Mouse (Mus musculus) stomach, embryonic 15.5 days (tissue): ENCODE measurements around the gene Fgfbp1. TPM values are rescaled to one million over a fixed set of nuclear protein-coding genes. Genes with fewer than 3 reads are reported as not detected.

ENCODE experiments used
- ATAC-seq: fragments of 200-750 bp; cut with Nextera tagmentation; 2 replicates; pipeline ENCODE4 v1.8.0; 2017; ENCODE audit warnings: low read depth, moderate number of reproducible peaks, moderate TSS enrichment; ENCODE audit not compliant: insufficient read depth, low FRiP score
- H3K27ac ChIP-seq: fragments of 300-500 bp; sonication (generic); 2 replicates; pipeline ENCODE4 v1.5.1; 2015; ENCODE audit warnings: mild to moderate bottlenecking, inconsistent platforms
- H3K27me3 ChIP-seq: fragments of 300-500 bp; sonication (generic); replicated peaks from 2 replicates; pipeline ENCODE4 v1.6.1; 2015; ENCODE audit warnings: inconsistent platforms
- H3K36me3 ChIP-seq: fragments of 300-500 bp; sonication (generic); 2 replicates; pipeline ENCODE4 v1.6.1; 2015; ENCODE audit warnings: inconsistent platforms
- H3K4me1 ChIP-seq: fragments of 300-500 bp; sonication (generic); 2 replicates; pipeline ENCODE4 v1.6.1; 2015; ENCODE audit warnings: inconsistent platforms
- H3K4me2 ChIP-seq: fragments of 300-500 bp; sonication (generic); 2 replicates; pipeline ENCODE4 v1.6.1; 2015; ENCODE audit warnings: mild to moderate bottlenecking, inconsistent platforms
- H3K4me3 ChIP-seq: fragments of 300-500 bp; sonication (generic); replicated peaks from 2 replicates; pipeline ENCODE4 v1.5.1; 2015; ENCODE audit warnings: inconsistent platforms
- H3K9ac ChIP-seq: fragments of 300-500 bp; sonication (generic); 2 replicates; pipeline ENCODE4 v1.6.1; 2015; ENCODE audit warnings: inconsistent platforms
- H3K9me3 ChIP-seq: fragments of 300-500 bp; sonication (generic); 2 replicates; pipeline ENCODE4 v1.6.1; 2016; ENCODE audit warnings: inconsistent platforms
- WGBS: fragments of 180-500 bp; shearing (Covaris S2); methylation state at CpG from one replicate; pipeline ENCODE4 v1.1.7; 2015; 5-methylcytosine and 5-hydroxymethylcytosine counted together
- polyA plus RNA-seq: library from polyadenylated mRNA; unstranded; fragments of >200 nt; fragmentation: Nextera tagmentation; extraction: Ambion mirVana; gene quantifications from 2 replicates; pipeline ENCODE4 v1.2.1, GENCODE M21; 2015

Fgfbp1 gene
- 45.5 and 69.6 TPM in 2 replicates for polyA plus RNA-seq

DNA sequence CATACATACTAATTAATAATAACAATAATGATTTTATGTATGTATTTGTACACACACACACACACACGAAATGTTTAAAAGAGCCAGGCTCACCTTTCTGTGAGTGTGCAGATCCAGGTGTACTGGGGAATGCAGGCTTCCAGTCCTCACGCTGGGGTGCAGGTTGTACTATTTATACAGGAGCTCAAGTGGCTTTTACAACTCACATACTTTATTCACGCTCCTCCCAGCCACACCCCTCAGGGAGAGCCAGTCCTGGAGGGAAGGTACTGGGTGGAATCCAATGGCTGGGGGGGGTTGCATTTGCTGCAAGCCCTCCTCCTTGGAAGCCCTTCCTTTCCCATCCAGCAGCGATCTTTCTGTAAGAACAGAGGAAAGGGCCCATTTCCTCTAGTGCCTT, at the start of gene Fgfbp1:
Gene Fgfbp1 (minus strand): TSS at position 160 of the 400 bp plus-strand sequence.
- H3K9me3 ChIP-seq = no peaks in the 10 kb centered on the region
- H3K27ac ChIP-seq = peak within 1 kb of the TSS; percentile 51; the same call in 1 of the 2 replicates
- H3K27me3 ChIP-seq = no peaks in the 10 kb centered on the region
- no peak within 1 kb of the TSS for H3K9ac ChIP-seq
- 37% methylated on average over 4 of the region's 4 CpGs for WGBS
- ATAC-seq = peak; percentile 83
- peak within 1 kb of the TSS; percentile 29; the same call in 1 of the 2 replicates for H3K4me2 ChIP-seq
- H3K4me1 ChIP-seq = peaks cover 3% of the 10 kb centered on the region; the same call in 1 of the 2 replicates
- H3K36me3 ChIP-seq = no peaks in the 10 kb centered on the region
- H3K4me3 ChIP-seq = peak within 1 kb of the TSS; percentile 11; the same call in 1 of the 2 replicates

DNA sequence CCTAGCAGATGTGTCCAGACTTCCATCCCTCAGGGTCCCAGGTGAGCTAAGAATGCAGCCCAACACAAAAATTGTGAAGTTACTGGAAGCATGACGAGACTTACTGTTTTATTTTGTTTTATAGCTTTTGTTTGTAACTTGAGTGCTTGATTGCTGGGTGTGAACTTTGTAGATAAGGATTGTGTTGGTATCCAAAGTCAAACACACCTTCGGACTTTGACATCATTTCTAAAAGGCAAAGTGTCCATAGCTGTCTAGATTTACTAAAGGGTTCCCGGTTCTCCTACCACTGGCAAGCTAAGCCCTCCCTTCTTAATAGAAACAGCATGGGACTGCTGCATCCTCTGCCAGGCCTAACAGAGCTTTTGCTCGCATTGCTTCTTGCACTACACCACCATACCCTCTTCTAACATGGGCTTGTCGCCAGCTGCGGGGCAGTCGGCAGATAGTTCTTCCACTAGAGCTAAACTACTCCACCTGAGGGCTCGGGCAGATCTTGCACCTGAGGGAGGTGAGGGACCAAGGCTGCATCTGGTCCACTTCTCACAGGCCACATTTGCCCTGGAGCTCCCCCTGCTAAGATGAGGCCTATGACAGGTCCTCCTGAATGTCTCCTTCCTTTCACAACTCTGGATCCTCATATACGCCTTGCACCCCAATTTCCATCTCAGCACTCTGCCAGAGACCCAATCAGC, 16.9 kb upstream of the Fgfbp1 start:
- Histone ChIP-seq H3K4me3 (no peak overlapping the region), H3K9me3 (no peaks in the 10 kb centered on the region), H3K4me1 (no peaks in the 10 kb centered on the region), H3K4me2 (no peak overlapping the region), H3K27me3 (no peaks in the 10 kb centered on the region), H3K27ac (no peak overlapping the region), H3K36me3 (no peaks in the 10 kb centered on the region), H3K9ac (no peak overlapping the region)
- no peak for ATAC-seq
- 83% methylated on average over 9 of the region's 9 CpGs for WGBS

DNA sequence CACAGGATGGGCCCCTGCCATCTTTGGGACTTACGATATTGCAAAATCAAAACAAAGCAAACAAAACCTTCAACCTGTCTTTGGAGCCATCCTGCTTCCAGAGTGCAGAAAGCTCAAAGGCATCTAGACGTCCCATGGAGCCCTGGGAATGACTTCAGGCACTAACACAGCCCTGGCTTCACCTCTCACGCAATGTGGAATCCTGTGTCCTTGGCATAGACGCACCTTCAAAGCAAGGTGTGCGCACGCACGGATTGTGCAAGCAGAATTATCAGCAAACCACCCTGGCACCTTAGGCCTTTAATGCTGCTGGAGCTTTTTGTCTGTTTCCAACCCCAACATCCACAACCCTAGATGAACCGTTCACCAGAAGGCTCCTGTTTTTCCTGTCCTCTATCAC, 16.0 kb upstream of the Fgfbp1 start:
- Histone ChIP-seq H3K4me2 (no peak overlapping the region), H3K9me3 (no peaks in the 10 kb centered on the region), H3K27ac (no peak overlapping the region), H3K9ac (no peak overlapping the region), H3K27me3 (no peaks in the 10 kb centered on the region), H3K4me1 (no peaks in the 10 kb centered on the region), H3K36me3 (no peaks in the 10 kb centered on the region), H3K4me3 (no peak overlapping the region)
- 83% methylated on average over 8 of the region's 8 CpGs for WGBS
- ATAC-seq = no peak

DNA sequence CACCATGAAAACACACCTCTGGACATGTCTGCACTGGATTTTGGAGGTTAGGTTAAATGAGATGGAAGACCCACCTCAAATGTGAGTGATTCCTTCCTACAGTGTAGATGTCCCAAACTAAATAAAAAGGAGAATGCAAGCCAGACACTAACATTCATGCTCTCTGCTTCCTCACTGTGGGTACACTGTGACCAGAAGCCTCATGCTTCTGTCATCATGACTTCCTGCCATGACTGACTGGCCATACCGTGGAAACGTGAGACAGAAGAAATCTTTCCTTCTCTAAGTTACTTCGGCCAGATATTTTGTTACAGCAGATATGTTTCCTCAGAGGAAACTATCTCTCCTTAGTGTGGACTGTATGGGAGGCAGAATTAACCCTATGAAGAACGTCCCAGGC, 14.6 kb upstream of the Fgfbp1 start:
- Histone ChIP-seq H3K9me3 (no peaks in the 10 kb centered on the region), H3K36me3 (no peaks in the 10 kb centered on the region), H3K9ac (no peak overlapping the region), H3K27me3 (no peaks in the 10 kb centered on the region), H3K4me3 (no peak overlapping the region), H3K4me2 (no peak overlapping the region), H3K4me1 (no peaks in the 10 kb centered on the region), H3K27ac (no peak overlapping the region)
- ATAC-seq = no peak
- 71% methylated on average over 4 of the region's 4 CpGs for WGBS

DNA sequence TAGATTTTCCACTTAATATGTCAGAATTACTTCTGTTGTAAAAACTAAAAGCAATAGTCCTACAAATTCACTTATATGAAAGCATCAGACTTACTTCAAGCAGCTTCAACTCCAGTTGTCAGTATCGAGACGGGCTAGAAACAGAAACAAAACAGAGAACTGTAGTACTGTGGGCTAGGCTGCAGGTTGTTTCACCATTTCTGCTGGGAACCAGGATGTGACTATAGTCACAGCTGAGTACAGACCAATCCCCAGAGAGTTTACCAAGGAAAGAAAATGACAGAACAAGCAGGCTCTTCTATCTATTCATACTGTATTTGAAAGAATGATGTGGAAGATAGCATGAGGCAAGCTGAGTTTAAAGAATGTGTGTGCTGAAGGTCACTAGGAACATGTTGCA, 13.4 kb upstream of the Fgfbp1 start:
- Histone ChIP-seq H3K4me1 (no peaks in the 10 kb centered on the region), H3K4me3 (no peak overlapping the region), H3K4me2 (no peak overlapping the region), H3K9me3 (no peaks in the 10 kb centered on the region), H3K27ac (no peak overlapping the region), H3K36me3 (no peaks in the 10 kb centered on the region), H3K9ac (no peak overlapping the region), H3K27me3 (no peaks in the 10 kb centered on the region)
- 82% methylated on average over 2 of the region's 2 CpGs for WGBS
- no peak for ATAC-seq

DNA sequence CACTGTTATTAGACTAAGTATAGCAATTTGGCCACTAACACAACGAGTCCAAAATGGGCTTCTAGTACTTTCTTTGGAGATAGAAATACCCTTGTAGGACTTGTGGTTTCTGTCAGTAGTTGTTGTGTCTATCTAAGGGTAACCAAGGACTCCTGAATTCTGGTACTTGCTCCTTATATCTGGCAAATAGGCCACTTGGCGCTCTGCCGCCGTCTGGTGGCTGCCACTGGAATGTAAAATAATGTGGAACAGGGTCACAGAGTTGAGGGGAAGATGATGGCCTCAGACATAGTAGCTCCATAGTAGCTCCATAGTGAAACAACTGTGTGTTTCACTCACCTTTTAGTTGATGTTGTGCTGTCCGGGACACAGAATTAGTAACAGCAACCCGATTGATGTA, 8.7 kb upstream of the Fgfbp1 start:
- Histone ChIP-seq H3K4me1 (no peaks in the 10 kb centered on the region), H3K4me2 (no peak overlapping the region), H3K27me3 (no peaks in the 10 kb centered on the region), H3K36me3 (no peaks in the 10 kb centered on the region), H3K4me3 (no peak overlapping the region), H3K9ac (no peak overlapping the region), H3K9me3 (no peaks in the 10 kb centered on the region), H3K27ac (no peak overlapping the region)
- WGBS = 56% methylated on average over 6 of the region's 6 CpGs
- ATAC-seq = no peak

DNA sequence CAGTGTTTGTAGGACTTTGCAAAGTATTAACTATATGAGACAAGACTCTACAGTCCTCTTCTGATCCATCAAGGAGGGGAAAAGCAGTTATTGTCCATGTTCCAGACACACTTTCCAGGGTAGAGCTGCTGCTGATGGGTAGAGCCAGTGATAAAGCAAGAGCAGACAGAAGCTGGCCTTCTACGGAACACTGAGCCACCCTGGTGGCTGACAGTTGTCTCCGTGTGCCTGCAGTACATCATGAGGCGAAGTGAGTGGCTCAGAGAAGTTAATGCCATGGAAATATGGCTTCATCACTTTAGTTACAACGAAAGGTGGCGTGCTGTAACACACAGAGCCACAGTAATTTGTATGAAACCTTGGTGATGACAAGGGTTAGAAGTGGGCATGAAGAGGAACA, 7.4 kb upstream of the Fgfbp1 start:
- 76% methylated on average over 5 of the region's 5 CpGs for WGBS
- Histone ChIP-seq H3K9me3 (no peaks in the 10 kb centered on the region), H3K4me2 (no peak overlapping the region), H3K4me1 (no peaks in the 10 kb centered on the region), H3K27me3 (no peaks in the 10 kb centered on the region), H3K4me3 (no peak overlapping the region), H3K36me3 (no peaks in the 10 kb centered on the region), H3K27ac (no peak overlapping the region), H3K9ac (no peak overlapping the region)
- no peak for ATAC-seq

DNA sequence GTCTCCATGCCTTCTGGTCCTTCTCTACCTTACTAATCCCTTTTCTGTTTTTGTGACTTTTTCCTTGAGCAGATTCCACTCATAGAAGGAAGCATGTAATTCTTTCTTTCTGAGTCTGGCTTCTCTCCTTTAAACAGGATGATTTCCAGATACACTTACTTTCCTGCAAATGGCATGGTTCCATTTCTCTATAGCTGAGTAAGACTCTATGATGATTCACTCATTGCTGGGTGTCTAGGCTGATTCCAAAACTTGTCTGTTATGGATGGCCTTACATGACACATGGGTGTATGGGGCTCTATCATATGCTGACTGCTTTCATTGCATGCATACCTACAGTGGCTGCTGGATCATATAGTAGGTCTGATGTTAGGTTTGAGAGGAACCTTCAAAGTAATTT, 4.6 kb upstream of the Fgfbp1 start:
- Histone ChIP-seq H3K27ac (no peak overlapping the region), H3K9me3 (no peaks in the 10 kb centered on the region), H3K4me1 (peaks cover 3% of the 10 kb centered on the region; the same call in 1 of the 2 replicates), H3K4me3 (no peak overlapping the region), H3K36me3 (no peaks in the 10 kb centered on the region), H3K9ac (no peak overlapping the region), H3K27me3 (no peaks in the 10 kb centered on the region), H3K4me2 (no peak overlapping the region)
- ATAC-seq = no peak

DNA sequence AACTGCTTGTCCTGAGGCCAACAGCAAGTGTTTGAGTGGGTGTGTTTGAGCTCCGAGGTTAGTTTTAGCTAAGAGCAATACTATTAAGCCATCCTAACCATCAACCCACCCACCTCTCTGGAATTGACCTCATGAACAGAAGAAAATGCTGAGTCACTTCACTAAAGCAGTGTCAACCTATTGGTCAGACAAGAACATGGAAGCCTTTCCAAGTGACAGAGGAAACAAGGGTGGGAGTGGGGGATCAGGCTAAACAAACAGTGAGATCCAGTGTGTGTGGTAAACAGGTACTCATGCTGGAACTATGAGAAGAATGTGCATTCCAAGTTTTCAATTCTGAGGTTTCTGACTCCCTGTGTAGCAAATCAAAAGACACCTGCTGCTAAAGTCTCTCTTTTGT, 1.3 kb upstream of the Fgfbp1 start:
- Histone ChIP-seq H3K36me3 (no peaks in the 10 kb centered on the region), H3K9me3 (no peaks in the 10 kb centered on the region), H3K4me3 (no peak overlapping the region), H3K27me3 (no peaks in the 10 kb centered on the region), H3K4me2 (no peak overlapping the region), H3K4me1 (peaks cover 3% of the 10 kb centered on the region; the same call in 1 of the 2 replicates), H3K9ac (no peak overlapping the region), H3K27ac (no peak overlapping the region)
- ATAC-seq = no peak
- WGBS = 62% methylated on average over 1 of the region's 1 CpGs

DNA sequence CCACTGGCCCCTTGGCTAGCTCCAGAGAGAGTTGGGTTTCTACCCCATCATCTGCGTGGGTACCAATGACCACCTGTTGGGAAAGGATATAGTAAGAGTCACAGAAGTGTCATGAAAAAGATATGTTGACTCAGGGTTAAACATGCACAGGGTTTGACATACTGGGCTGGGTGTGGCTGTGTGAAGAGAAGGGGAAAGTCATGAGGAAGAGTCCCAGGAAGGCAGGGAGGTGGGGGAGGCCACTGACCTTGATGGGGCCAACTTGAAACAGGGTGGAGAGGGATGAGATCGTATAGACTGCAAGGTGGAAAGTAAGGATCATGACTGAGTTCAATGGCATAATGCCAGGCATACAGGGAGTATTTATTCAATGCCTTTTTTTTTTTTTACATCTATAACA, 1.2 kb downstream of the Fgfbp1 start:
- H3K36me3 ChIP-seq = no peaks in the 10 kb centered on the region
- WGBS = 60% methylated on average over 2 of the region's 2 CpGs
- no peak overlapping the region for H3K4me3 ChIP-seq
- peaks cover 3% of the 10 kb centered on the region; the same call in 1 of the 2 replicates for H3K4me1 ChIP-seq
- no peak overlapping the region for H3K27ac ChIP-seq
- no peak for ATAC-seq
- H3K4me2 ChIP-seq = peak overlapping the region; percentile 10; the same call in 1 of the 2 replicates
- H3K27me3 ChIP-seq = no peaks in the 10 kb centered on the region
- H3K9me3 ChIP-seq = no peaks in the 10 kb centered on the region
- H3K9ac ChIP-seq = no peak overlapping the region

DNA sequence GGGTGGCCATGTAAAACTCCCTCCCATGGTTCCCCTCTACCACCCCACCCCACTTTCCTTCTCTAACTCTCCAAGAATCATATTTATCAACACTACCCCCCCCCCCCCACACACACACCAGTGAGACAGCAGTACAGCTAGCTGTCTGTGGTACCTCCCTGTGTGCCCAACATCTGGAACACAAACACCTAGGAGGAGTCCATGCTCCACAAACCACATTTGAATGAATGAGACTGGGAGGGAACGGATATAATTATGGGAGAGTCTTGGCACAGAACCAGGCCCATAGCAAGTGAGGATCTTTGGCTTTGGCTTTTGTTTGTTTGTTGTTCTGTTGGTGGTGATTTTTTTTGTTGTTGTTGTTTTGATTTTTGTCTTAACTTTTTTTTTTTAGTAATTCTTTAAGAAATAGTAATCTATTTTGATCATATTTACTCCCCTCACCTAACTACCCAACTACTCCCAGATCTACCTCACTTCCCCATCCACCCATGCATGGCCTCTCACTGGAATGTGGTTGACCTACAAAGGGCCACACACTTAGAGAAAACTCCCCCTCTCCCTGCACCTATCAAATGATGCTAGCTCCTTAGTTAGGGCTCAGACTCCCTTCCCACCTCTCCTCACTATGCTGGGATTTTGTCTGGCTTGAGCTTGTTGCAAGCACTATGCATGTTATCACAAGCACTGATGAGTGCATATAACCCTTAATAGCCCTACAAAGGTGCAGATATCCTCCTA, 4.6 kb downstream of the Fgfbp1 start:
- Histone ChIP-seq H3K4me3 (no peak overlapping the region), H3K36me3 (no peaks in the 10 kb centered on the region), H3K4me1 (no peaks in the 10 kb centered on the region), H3K27ac (no peak overlapping the region), H3K4me2 (no peak overlapping the region), H3K27me3 (no peaks in the 10 kb centered on the region), H3K9ac (no peak overlapping the region), H3K9me3 (no peaks in the 10 kb centered on the region)
- no peak for ATAC-seq
- WGBS = 87% methylated on average over 1 of the region's 1 CpGs

DNA sequence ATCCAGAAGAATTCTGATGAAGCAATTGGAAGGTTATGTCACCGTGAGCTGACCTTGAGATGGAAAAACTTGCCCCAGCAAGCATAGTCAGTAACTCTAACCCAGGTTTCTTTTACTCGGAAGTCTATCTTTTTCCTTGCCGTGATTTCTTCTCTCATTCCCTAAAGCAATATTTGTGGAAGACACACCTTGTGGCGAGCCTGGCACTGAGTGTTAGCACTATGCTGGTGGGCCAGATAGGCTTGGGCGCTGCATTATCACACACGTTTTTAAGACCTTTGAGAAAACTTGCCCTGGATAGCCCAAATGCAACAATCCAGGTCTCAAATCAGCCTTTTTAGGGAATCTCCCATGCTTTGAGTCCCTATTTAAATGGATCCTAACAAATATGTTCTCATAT, 7.4 kb downstream of the Fgfbp1 start:
- peak; percentile 36; the same call in 1 of the 2 replicates for ATAC-seq
- WGBS = 55% methylated on average over 6 of the region's 6 CpGs
- no peak overlapping the region for H3K9ac ChIP-seq

More for the DNA sequence above, 7.4 kb downstream of the Fgfbp1 start:
- H3K4me1 ChIP-seq = no peaks in the 10 kb centered on the region
- H3K27me3 ChIP-seq = no peaks in the 10 kb centered on the region
- H3K9me3 ChIP-seq = no peaks in the 10 kb centered on the region
- no peaks in the 10 kb centered on the region for H3K36me3 ChIP-seq
- no peak overlapping the region for H3K4me2 ChIP-seq
- H3K4me3 ChIP-seq = no peak overlapping the region
- peak overlapping the region; percentile 24; the same call in 1 of the 2 replicates for H3K27ac ChIP-seq
